Mouse (Mus musculus) olfactory bulb, adult 2 months (tissue): ENCODE measurements around the gene Borcs5.

Experiments
- CTCF ChIP-seq: fragments of 200-500 bp; IDR thresholded peaks from 2 replicates; pipeline ENCODE4 v1.5.1; 2012; ENCODE audit warnings: low read depth, mild to moderate bottlenecking, low read length, moderate library complexity; ENCODE audit not compliant: insufficient read depth
- POLR2A ChIP-seq: fragments of 200-500 bp; IDR thresholded peaks from 2 replicates; pipeline ENCODE4 v1.6.1; 2012; ENCODE audit warnings: mild to moderate bottlenecking, low read depth, low read length, moderate library complexity; ENCODE audit not compliant: insufficient read depth

GRCm38 (mm10) chr6:134606540-134606939, 32.8 kb upstream of the Borcs5 start:
- TF ChIP-seq CTCF (no peak), POLR2A (no peak)
